ENCODE assay signal across 15 mouse cellular contexts in the genomic region with DNA sequence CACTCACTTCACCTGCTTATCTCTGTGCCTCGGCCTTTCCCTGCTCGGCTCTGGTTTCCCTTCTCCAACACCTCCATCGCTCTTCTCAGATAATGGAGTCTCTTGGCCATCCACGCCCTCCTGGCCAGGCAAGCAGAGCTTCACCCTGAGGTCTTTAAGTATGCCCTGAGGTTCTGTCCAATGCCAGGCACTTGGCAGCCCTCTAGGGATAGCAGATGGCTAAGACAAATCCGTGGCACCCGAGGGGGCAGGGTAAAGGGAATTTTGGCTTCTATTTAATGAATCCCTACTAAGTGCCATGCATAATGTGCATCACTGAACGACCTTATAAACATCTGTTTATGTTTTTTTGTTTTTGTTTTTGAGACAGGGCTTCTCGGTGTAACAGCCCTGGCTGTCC. TPM values are rescaled to one million over a fixed set of nuclear protein-coding genes. Genes with fewer than 3 reads are reported as not detected.
DNase-seq lines count a peak whose midpoint lies in the region; ATAC-seq and TF ChIP-seq lines count a peak whose summit lies in the region.
"Had no signal": no experiment of that assay in that cellular context is flagged by ENCODE, and none has a peak within 500 bp of the region (broad histone marks: within the 10 kb centered on the region; RNA-seq: fewer than 3 reads in every experiment).

No protein-coding gene starts in this region.

- WGBS in heart, embryonic 15.5 days: 26% methylated on average over 8 of the region's 8 CpGs
- 46% methylated on average over 8 of the region's 8 CpGs for WGBS in hindbrain, embryonic 16.5 days
- WGBS in lung, adult 2 months: 36% methylated on average over 8 of the region's 8 CpGs

- no peak for TF ChIP-seq CTCF in E14TG2a.4 (conservative IDR thresholded peaks at IDR 0.05; ENCODE audit: low read length)
- TF ChIP-seq CTCF in lung, adult 2 months (IDR thresholded peaks at IDR 0.05; ENCODE audit: insufficient read depth, low read length): no peak

- H3K4me1 ChIP-seq in heart, embryonic 15.5 days (replicated peaks): peaks cover 14% of the 10 kb centered on the region
- peaks cover 51% of the 10 kb centered on the region for H3K4me1 ChIP-seq in E14TG2a.4 (replicated peaks; ENCODE audit: low read depth, low read length)
- H3K4me1 ChIP-seq in hindbrain, embryonic 16.5 days (ENCODE audit: control insufficient read depth, insufficient read depth, low read depth, low read length): peaks cover 13% of the 10 kb centered on the region
- no peaks in the 10 kb centered on the region for H3K4me1 ChIP-seq in lung, adult 2 months (ENCODE audit: control insufficient read depth, insufficient read depth, low read length)

- no peak overlapping the region for H3K9ac ChIP-seq in heart, embryonic 15.5 days
- H3K9ac ChIP-seq in hindbrain, embryonic 16.5 days (ENCODE audit: low read depth, low read length): no peak overlapping the region
- H3K9ac ChIP-seq: forebrain, embryonic 12.5 days; liver, embryonic 14.5 days; midbrain, embryonic 12.5 days had no signal

- no peak for TF ChIP-seq POLR2A in lung, adult 2 months (IDR thresholded peaks at IDR 0.05; ENCODE audit: borderline replicate concordance, extremely low read depth, low read depth, low read length)

- H3K4me3 ChIP-seq in heart, embryonic 15.5 days: peak overlapping the region; percentile 40
- H3K4me3 ChIP-seq in E14TG2a.4 (replicated peaks; ENCODE audit: low read length): peak overlapping the region; percentile 78; the same call in 1 of the 2 replicates
- H3K4me3 ChIP-seq in hindbrain, embryonic 16.5 days (ENCODE audit: low read length): peak overlapping the region; percentile 31; the same call in 1 of the 2 replicates
- no peak overlapping the region for H3K4me3 ChIP-seq in lung, adult 2 months (replicated peaks; ENCODE audit: extremely low read depth, low read depth, low read length)
- H3K4me3 ChIP-seq: heart, adult 2 months had no signal

- ATAC-seq in heart, embryonic 15.5 days (replicated peaks; ENCODE audit: insufficient number of reproducible peaks, insufficient read depth, low FRiP score, low read depth): 0 out of 2 replicates have a peak, but pooled peaks have one; percentile 17
- ATAC-seq in hindbrain, embryonic 16.5 days: no peak

- H3K9me3 ChIP-seq in heart, embryonic 15.5 days (replicated peaks): no peaks in the 10 kb centered on the region
- H3K9me3 ChIP-seq in E14TG2a.4 (ENCODE audit: low read length): no peaks in the 10 kb centered on the region
- H3K9me3 ChIP-seq in hindbrain, embryonic 16.5 days (ENCODE audit: control insufficient read depth, low read length): no peaks in the 10 kb centered on the region
- H3K9me3 ChIP-seq: forebrain, embryonic 12.5 days; G1E; midbrain, embryonic 12.5 days had no signal

- H3K27ac ChIP-seq in heart, embryonic 15.5 days: no peak overlapping the region
- no peak overlapping the region for H3K27ac ChIP-seq in hindbrain, embryonic 16.5 days (ENCODE audit: low read depth, low read length)
- H3K27ac ChIP-seq: forebrain, embryonic 12.5 days; heart, adult 2 months; liver, embryonic 14.5 days; midbrain, embryonic 12.5 days had no signal

- peaks cover 73% of the 10 kb centered on the region for H3K27me3 ChIP-seq in heart, embryonic 15.5 days
- peaks cover 74% of the 10 kb centered on the region for H3K27me3 ChIP-seq in E14TG2a.4 (ENCODE audit: insufficient read depth, low read length)
- peaks cover 50% of the 10 kb centered on the region for H3K27me3 ChIP-seq in hindbrain, embryonic 16.5 days (replicated peaks; ENCODE audit: control insufficient read depth, insufficient read depth, low read length)

- no peak for DNase-seq in heart, adult 9 months (ENCODE audit: low spot score in 2 of 2)
- DNase-seq in cerebellum, adult 9-11 months: peak; percentile 59
- no peak for DNase-seq in layer of hippocampus, adult 11-12 months (ENCODE audit: low spot score)
- no peak for DNase-seq in urinary bladder, postnatal 14 days (ENCODE audit: low spot score)
- no peak for DNase-seq in lung, adult 2 months
- DNase-seq: layer of hippocampus, adult 9-11 months; retina, postnatal 1 day had no signal

- peak overlapping the region; percentile 62 for H3K4me2 ChIP-seq in heart, embryonic 15.5 days
- no peak overlapping the region; the same call in none of the 2 replicates for H3K4me2 ChIP-seq in hindbrain, embryonic 16.5 days (ENCODE audit: low read length)

- no peaks in the 10 kb centered on the region for H3K36me3 ChIP-seq in heart, embryonic 15.5 days
- no peaks in the 10 kb centered on the region for H3K36me3 ChIP-seq in E14TG2a.4 (ENCODE audit: insufficient read depth, low read length)
- no peaks in the 10 kb centered on the region for H3K36me3 ChIP-seq in hindbrain, embryonic 16.5 days (ENCODE audit: control insufficient read depth, insufficient read depth, low read length)
- H3K36me3 ChIP-seq: forebrain, embryonic 12.5 days; G1E; midbrain, embryonic 12.5 days had no signal

RNA-seq across cellular contexts. Expression of a gene that starts 0.4 kb away (rescaled TPM):
- 4.1 and 4.3 TPM in 2 replicates for polyA plus RNA-seq in heart, embryonic 15.5 days (2015; fragmentation: Nextera tagmentation; extraction: Ambion mirVana)
- 2.7 and 3.5 TPM in 2 replicates for polyA plus RNA-seq in hindbrain, embryonic 16.5 days (2015; fragmentation: Nextera tagmentation; extraction: Ambion mirVana)
- 4.9 and 9.4 TPM in 2 replicates for polyA plus RNA-seq in lung, adult 2 months (2012; rRNA removed)
- polyA plus RNA-seq: G1E; midbrain, embryonic 12.5 days had no signal

RNA-seq across cellular contexts. Expression of a gene that starts 38.7 kb away (rescaled TPM):
- polyA plus RNA-seq in heart, embryonic 15.5 days (2015; fragmentation: Nextera tagmentation; extraction: Ambion mirVana): 18.4 and 26.7 TPM in 2 replicates
- polyA plus RNA-seq in hindbrain, embryonic 16.5 days (2015; fragmentation: Nextera tagmentation; extraction: Ambion mirVana): 56.4 and 62.4 TPM in 2 replicates
- polyA plus RNA-seq in lung, adult 2 months (2012; rRNA removed): 39.3 and 53.9 TPM in 2 replicates

RNA-seq across cellular contexts. Expression of a gene that starts 44.9 kb away (rescaled TPM):
- polyA plus RNA-seq in heart, embryonic 15.5 days (2015; fragmentation: Nextera tagmentation; extraction: Ambion mirVana): 0.30 and 0.38 TPM in 2 replicates
- 69.5 and 73.9 TPM in 2 replicates for polyA plus RNA-seq in hindbrain, embryonic 16.5 days (2015; fragmentation: Nextera tagmentation; extraction: Ambion mirVana)
- 0.08 and 0.30 TPM in 2 replicates for polyA plus RNA-seq in lung, adult 2 months (2012; rRNA removed)
- polyA plus RNA-seq: G1E; liver, embryonic 14.5 days had no signal

RNA-seq across cellular contexts. Expression of a gene that starts 55.3 kb away (rescaled TPM):
- 15.8 and 24.0 TPM in 2 replicates for polyA plus RNA-seq in heart, embryonic 15.5 days (2015; fragmentation: Nextera tagmentation; extraction: Ambion mirVana)
- 1.5 and 2.3 TPM in 2 replicates for polyA plus RNA-seq in hindbrain, embryonic 16.5 days (2015; fragmentation: Nextera tagmentation; extraction: Ambion mirVana)
- polyA plus RNA-seq in lung, adult 2 months (2012; rRNA removed): 215 and 250 TPM in 2 replicates
- polyA plus RNA-seq: G1E had no signal

Comparison
In these comparisons a context has a peak if more than half of its experiments do, and no peak if none do; other contexts are left out.
1. RNA of a gene that starts 44.9 kb away (polyA plus RNA-seq): 69.5 to 73.9 TPM in hindbrain, embryonic 16.5 days; 0.30 to 0.38 TPM in heart, embryonic 15.5 days and 0.08 to 0.30 TPM in lung, adult 2 months; every median in the first group is over 10 times any median in the second.